Mouse (Mus musculus) embryo, embryonic 10 days (tissue): ENCODE data around the gene Hyal3.

Experiments used
- DNase-seq: peaks from one replicate; pipeline ENCODE4 v3.0.0-alpha.2; 2015; ENCODE audit warnings: low spot score

Hyal3 gene

GRCm38 (mm10) chr9:107634406-107635278, 54.0 kb downstream of the Hyal3 start:
- DNase-seq: peak; percentile 67

- DNase-seq: peak; percentile 99
These were observed 54.8 kb downstream of the Hyal3 start, which contains the start of gene Gnai2 for GRCm38 (mm10) chr9:107635279-107636028. Gene Gnai2, minus strand, starts transcription at chr9:107635367.
